Mouse (Mus musculus) E14TG2a.4 (cell line): ENCODE results near the gene Trio.

ENCODE experiments used
- H3K27me3 ChIP-seq: 2 replicates; pipeline ENCODE4 v1.6.1; 2014; ENCODE audit warnings: low read length, control low read depth; ENCODE audit not compliant: insufficient read depth
- H3K36me3 ChIP-seq: 2 replicates; pipeline ENCODE4 v1.6.1; 2014; ENCODE audit warnings: low read length, control low read depth; ENCODE audit not compliant: insufficient read depth
- H3K4me1 ChIP-seq: replicated peaks from 2 replicates; pipeline ENCODE4 v1.6.1; 2014; ENCODE audit warnings: low read depth, low read length, control low read depth
- H3K4me3 ChIP-seq: replicated peaks from 2 replicates; pipeline ENCODE4 v1.5.1; 2014; ENCODE audit warnings: mild to moderate bottlenecking, low read length
- H3K9me3 ChIP-seq: 2 replicates; pipeline ENCODE4 v1.6.1; 2014; ENCODE audit warnings: low read length, control low read depth
- CTCF ChIP-seq: conservative IDR thresholded peaks from 2 replicates; pipeline ENCODE4 v1.5.1; 2014; ENCODE audit warnings: low read length
- NANOG ChIP-seq: IDR thresholded peaks from 2 replicates; pipeline ENCODE4 v1.6.1; 2014; ENCODE audit warnings: borderline replicate concordance, low read length, mixed read lengths
- POU5F1 ChIP-seq: IDR thresholded peaks from 2 replicates; pipeline ENCODE4 v1.6.1; 2014; ENCODE audit warnings: low read length, borderline replicate concordance

The Trio gene

DNA sequence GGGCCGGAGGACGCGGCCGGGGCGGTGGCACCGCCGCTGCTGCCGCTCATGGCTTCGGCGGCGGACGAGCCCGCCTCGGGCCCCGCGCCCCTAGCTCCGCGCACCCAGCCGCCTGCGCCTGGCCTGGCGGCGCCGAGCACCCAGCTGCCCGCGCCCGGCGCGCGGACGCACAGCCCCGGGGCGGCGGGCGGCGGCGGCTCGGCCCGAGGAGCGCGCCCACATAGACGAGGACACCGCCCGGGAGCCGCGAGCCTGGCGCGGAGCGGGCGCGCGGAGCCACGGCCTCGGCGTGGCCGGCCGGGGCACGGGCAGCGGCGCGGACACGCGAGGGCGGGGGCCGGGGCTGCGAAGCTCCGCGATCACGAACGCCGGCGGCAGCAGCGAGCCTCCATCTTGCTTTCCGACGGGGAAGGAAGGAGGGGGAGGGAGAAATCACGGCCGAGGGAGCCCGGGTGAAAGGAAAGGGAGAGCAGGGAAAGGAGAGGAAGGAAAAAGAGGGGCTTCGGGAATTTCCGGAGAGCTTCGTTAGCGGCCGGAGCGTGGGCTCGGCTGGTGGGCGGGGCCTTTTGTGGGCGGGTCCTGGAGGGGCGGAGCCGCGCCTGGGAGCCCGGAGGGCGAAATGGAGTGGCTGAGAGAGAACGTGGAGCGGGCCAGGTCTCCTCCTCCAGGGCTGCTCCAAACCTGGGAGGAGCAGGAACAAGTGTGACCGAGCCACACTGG, at the start of gene Trio:
Trio (minus strand) TSS at position 402 of the 720 bp plus-strand sequence.
- Histone ChIP-seq H3K36me3 (no peaks in the 10 kb centered on the region), H3K4me1 (peaks cover 21% of the 10 kb centered on the region; the same call in 1 of the 2 replicates), H3K4me3 (peak within 1 kb of the TSS; percentile 84), H3K27me3 (peaks cover 87% of the 10 kb centered on the region), H3K9me3 (no peaks in the 10 kb centered on the region)
- TF ChIP-seq NANOG = no peak
- TF ChIP-seq POU5F1 = no peak
- no peak for TF ChIP-seq CTCF

GRCm38 (mm10) chr15:28074416-28074970, 48.8 kb upstream of the Trio start:
- no peak overlapping the region for H3K4me3 ChIP-seq

DNA sequence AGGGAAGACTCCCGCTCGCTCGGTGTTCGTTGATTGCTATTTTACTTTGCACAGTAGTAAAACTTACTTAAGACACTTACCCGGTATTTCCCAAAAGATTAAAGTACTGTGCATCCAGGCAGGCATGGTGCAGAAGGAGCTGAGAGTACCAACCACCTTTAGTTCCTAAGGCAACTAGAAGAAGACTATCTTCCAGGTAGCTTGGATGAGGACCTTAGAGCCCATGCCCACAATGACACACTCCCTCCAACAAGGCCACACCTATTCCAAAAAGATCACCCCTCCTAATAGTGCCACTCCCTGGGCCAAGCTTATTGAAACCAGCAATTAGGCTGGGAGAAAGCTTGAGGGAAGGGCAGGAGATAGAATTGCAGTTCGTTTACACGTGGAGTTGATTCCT, 46.0 kb upstream of the Trio start:
- TF ChIP-seq POU5F1 (no peak), CTCF (no peak), NANOG (no peak; the same call in 1 of the 2 replicates)
- no peaks in the 10 kb centered on the region for H3K36me3 ChIP-seq
- H3K9me3 ChIP-seq = peaks cover 7% of the 10 kb centered on the region; the same call in 1 of the 2 replicates
- peak overlapping the region; percentile 41 for H3K4me3 ChIP-seq
- peaks cover 28% of the 10 kb centered on the region for H3K4me1 ChIP-seq
- H3K27me3 ChIP-seq = peaks cover 50% of the 10 kb centered on the region

More at GRCm38 (mm10) chr15:28074416-28074970, 48.8 kb upstream of the Trio start:
- Histone ChIP-seq H3K27me3 (peaks cover 41% of the 10 kb centered on the region), H3K9me3 (peaks cover 7% of the 10 kb centered on the region; the same call in 1 of the 2 replicates), H3K4me1 (peaks cover 26% of the 10 kb centered on the region), H3K36me3 (no peaks in the 10 kb centered on the region)
- TF ChIP-seq POU5F1 = no peak
- no peak for TF ChIP-seq CTCF
- TF ChIP-seq NANOG = no peak

DNA sequence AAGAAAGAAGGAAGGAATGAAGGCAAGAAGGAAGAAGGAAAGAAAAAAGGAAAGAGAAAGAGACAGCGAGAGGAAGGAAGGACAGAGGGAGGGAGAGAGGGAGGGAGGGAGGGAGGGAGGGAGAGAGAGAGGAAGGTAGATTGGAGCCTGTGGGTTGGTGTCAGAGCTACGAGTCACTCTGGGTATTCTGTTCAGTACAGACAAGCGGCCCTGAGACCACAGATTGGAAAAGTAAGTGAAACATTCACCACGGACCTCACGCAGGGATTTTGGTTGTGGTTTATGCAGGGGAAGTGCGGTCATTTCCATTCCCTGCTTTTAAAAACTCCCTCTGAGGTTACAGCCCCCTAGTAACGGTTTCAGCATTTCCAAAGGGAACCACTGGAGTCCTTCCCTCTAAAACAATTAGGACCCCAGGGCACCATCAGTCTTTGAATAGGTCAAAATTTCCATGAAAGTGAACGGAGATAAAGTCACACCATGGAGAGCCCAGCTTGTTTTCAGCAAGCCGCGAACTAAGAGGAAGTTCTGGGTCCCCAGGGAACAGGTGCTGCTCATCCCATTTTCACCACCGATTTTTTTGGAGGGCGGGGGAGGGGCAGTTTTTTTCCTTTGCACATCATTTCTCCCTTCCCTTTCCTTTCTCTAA, 45.2 kb upstream of the Trio start:
- peak overlapping the region; percentile 43 for H3K4me3 ChIP-seq
- peaks cover 28% of the 10 kb centered on the region for H3K4me1 ChIP-seq
- H3K27me3 ChIP-seq = peaks cover 50% of the 10 kb centered on the region
- TF ChIP-seq POU5F1 (peak; percentile 82; the same call in 1 of the 2 replicates), CTCF (no peak), NANOG (peak; percentile 99)
- H3K36me3 ChIP-seq = no peaks in the 10 kb centered on the region
- H3K9me3 ChIP-seq = peaks cover 7% of the 10 kb centered on the region; the same call in 1 of the 2 replicates

DNA sequence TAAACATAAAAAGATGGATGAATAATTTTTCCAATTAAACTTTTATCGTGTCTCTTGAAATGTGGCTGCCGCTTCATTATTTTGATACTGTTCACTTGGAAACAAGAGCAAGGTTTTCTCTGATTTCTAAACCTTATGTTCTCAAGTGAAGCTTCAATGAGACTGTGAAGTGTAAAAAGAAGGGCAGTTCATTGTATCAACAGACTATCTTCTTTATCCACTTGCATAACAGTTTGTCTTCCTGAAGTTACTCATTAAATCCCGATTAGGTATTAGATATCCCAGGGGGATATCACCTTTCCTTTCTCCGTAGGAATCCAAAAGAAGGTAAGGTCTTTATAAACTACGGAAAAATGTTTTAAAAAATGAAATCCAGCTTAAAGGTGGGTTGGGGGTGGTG, 44.6 kb upstream of the Trio start:
- peak overlapping the region; percentile 43 for H3K4me3 ChIP-seq
- TF ChIP-seq CTCF = no peak
- TF ChIP-seq POU5F1 = no peak
- no peak for TF ChIP-seq NANOG

DNA sequence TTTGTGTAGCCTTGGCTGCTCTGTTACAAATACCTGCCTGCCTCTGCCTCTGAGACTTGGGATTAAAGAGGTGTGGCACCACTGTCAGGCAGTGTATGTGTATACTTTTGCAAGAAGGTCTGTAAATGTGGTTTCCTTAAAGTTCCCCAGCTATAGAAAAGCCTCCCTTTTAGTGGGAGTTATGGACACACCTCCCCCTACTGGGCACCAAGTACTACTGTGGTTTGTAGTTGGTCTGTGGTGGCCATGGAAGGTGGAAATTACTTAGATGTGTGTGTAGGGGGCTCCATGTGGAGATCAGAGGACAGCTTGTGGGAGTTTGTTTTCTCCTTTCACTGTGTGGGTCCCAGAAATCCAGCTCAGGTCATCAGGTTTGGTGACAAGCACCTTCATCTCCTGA, 41.7 kb upstream of the Trio start:
- H3K9me3 ChIP-seq = peaks cover 12% of the 10 kb centered on the region
- TF ChIP-seq CTCF = peak; percentile 35
- TF ChIP-seq NANOG = no peak
- peaks cover 29% of the 10 kb centered on the region for H3K4me1 ChIP-seq
- no peaks in the 10 kb centered on the region for H3K36me3 ChIP-seq
- H3K27me3 ChIP-seq = peaks cover 55% of the 10 kb centered on the region
- H3K4me3 ChIP-seq = no peak overlapping the region

More for the DNA sequence above, 44.6 kb upstream of the Trio start:
- H3K36me3 ChIP-seq = no peaks in the 10 kb centered on the region
- peaks cover 7% of the 10 kb centered on the region; the same call in 1 of the 2 replicates for H3K9me3 ChIP-seq
- H3K27me3 ChIP-seq = peaks cover 55% of the 10 kb centered on the region
- H3K4me1 ChIP-seq = peaks cover 28% of the 10 kb centered on the region

- H3K36me3 ChIP-seq = no peaks in the 10 kb centered on the region
- H3K9me3 ChIP-seq = peaks cover 12% of the 10 kb centered on the region
- H3K4me3 ChIP-seq = no peak overlapping the region
- TF ChIP-seq POU5F1 = no peak
- TF ChIP-seq NANOG = no peak
- no peak for TF ChIP-seq CTCF
- H3K4me1 ChIP-seq = peaks cover 20% of the 10 kb centered on the region
- peaks cover 52% of the 10 kb centered on the region for H3K27me3 ChIP-seq
Observed at GRCm38 (mm10) chr15:28066468-28066867, 40.8 kb upstream of the Trio start.

DNA sequence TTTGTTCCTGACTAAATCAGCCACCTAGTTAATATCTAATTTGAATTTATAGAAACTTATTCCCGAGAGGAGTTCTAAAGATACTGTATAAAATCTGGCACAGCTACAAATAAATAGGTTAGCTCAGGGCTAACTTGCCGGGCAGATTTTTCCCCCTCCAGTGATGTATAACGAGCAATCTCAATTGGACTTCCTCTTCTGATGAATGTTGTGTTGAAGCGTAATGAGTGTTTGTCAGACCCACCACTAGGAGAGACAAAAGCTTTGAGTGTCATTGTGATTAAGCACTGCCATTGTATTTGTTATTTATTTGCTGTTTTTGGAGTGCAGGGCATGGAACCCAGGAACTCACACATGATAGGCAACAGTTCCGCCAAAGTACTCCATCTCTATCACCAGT, 39.9 kb upstream of the Trio start:
- Histone ChIP-seq H3K9me3 (peaks cover 12% of the 10 kb centered on the region), H3K27me3 (peaks cover 52% of the 10 kb centered on the region), H3K4me1 (peaks cover 25% of the 10 kb centered on the region), H3K4me3 (no peak overlapping the region), H3K36me3 (no peaks in the 10 kb centered on the region)
- no peak for TF ChIP-seq POU5F1
- TF ChIP-seq CTCF = no peak
- peak; percentile 32; the same call in 1 of the 2 replicates for TF ChIP-seq NANOG
